Mouse (Mus musculus) layer of hippocampus, adult 2 months (tissue): Measurements from ENCODE around the gene Alyref. TPM values are rescaled to one million over a fixed set of nuclear protein-coding genes. Genes with fewer than 3 reads are reported as not detected.
"Not testable (repeated sequence)": the region's sequence is repeated elsewhere in the genome, so short reads cannot be mapped to it uniquely, and the experiment has no call there.

Experiments
- DNase-seq, 2 experiments: peaks; one replicate each; pipeline ENCODE4 v3.0.0; 2022; ENCODE audit warnings: low spot score in 2 of 2
- H3K27ac ChIP-seq: fragments of 200-600 bp; 2 replicates; pipeline ENCODE4 v1.8.1; 2022
- H3K4me3 ChIP-seq: fragments of 200-600 bp; 2 replicates; pipeline ENCODE4 v1.8.1; 2022; ENCODE audit warnings: mild to moderate bottlenecking
- CTCF ChIP-seq: fragments of 200-600 bp; conservative IDR thresholded peaks from 2 replicates; pipeline ENCODE4 v1.8.1; 2022; ENCODE audit warnings: antibody characterized with exemption, mild to moderate bottlenecking, moderate library complexity
- total RNA-seq, 2 experiments: library from RNA; stranded (reverse); gene quantifications; 2 replicates each; pipeline ENCODE4 v1.2.3; 2021

Gene Alyref
- total RNA-seq, 2 experiments from 2014 or later: 58.0 to 66.8 TPM

DNA sequence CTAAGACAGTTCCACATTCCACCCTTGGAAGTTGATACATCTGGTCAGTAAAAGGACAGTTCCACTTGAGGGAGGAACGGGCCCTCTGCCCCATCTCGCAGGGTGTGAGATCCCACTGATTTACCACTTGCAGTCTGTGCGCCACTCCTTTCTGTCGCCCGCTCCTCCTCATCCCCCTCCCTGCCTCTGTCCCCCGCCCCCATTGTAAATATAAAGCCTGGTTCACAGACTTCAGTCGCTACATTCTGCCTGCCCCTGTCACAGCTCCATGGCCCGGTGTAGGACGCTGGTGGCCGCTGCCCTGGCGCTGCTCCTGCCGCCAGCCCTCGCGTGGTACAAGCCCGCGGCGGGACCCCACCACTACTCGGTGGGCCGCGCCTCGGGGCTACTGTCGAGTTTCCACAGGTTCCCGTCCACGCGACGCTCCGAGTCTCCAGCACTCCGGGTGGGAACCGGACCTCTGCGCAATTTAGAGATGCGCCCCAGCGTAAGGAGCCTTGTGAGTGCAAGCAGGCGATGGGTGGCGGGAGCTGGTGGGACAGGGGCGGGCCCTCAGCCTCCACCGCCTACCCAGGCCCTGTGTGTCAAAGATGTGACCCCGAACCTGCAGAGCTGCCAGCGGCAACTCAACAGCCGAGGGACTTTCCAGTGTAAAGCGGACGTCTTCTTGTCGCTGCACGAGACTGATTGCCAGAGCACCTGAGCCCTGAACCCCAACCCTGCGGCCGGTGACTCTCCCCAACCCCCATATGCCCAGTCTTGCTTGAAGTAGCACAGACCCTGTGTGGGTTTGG is 10.3 kb upstream of the Alyref start, which contains the start of gene Npb:
Gene Npb (plus strand): TSS at position 237 of the 794 bp plus-strand sequence.
- no peak for TF ChIP-seq CTCF
- no peak within 1 kb of the TSS for H3K27ac ChIP-seq
- H3K4me3 ChIP-seq: no peak within 1 kb of the TSS; the same call in 1 of the 2 replicates
- DNase-seq: no peak

DNA sequence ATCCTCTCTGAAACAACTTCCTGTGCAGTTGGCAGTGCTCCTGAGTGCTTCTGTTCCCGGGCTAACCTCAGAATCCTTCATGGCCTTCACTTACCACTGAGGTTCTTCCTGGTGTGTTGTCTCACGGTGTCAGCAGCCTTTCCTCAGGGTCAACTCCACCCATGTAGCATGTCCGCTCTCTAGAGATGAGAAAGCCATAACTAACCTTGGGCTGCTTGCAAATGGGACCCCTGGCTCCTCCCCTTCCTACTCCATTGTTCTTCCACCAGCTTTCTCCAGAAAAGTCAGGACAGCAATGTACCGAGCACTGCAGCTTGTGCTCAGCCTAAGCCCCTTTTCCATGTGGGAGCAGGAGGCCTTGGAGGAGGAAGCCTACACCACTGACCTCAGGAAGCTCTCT is 8.6 kb upstream of the Alyref start:
- no peak for TF ChIP-seq CTCF
- DNase-seq: no peak
- H3K4me3 ChIP-seq: no peak overlapping the region
- H3K27ac ChIP-seq: no peak overlapping the region

- Histone ChIP-seq H3K4me3 (no peak overlapping the region), H3K27ac (peak overlapping the region; percentile 10; the same call in 1 of the 2 replicates)
- no peak for TF ChIP-seq CTCF
- no peak for DNase-seq
Observed at GRCm38 (mm10) chr11:120605667-120606066, 7.5 kb upstream of the Alyref start.

- Histone ChIP-seq H3K27ac (no peak overlapping the region), H3K4me3 (no peak overlapping the region)
- no peak for TF ChIP-seq CTCF
- no peak for DNase-seq
Observed at GRCm38 (mm10) chr11:120603545-120603944, 5.4 kb upstream of the Alyref start.

GRCm38 (mm10) chr11:120600716-120601115 is 2.6 kb upstream of the Alyref start:
- Histone ChIP-seq H3K4me3 (no peak overlapping the region), H3K27ac (no peak overlapping the region)
- no peak for DNase-seq
- TF ChIP-seq CTCF: no peak

GRCm38 (mm10) chr11:120598990-120599549 is 905 bp upstream of the Alyref start:
- TF ChIP-seq CTCF: no peak
- peak overlapping the region; percentile 88; the same call in 1 of the 2 replicates for H3K27ac ChIP-seq
- no peak for DNase-seq
- H3K4me3 ChIP-seq: peak overlapping the region; percentile 78

GRCm38 (mm10) chr11:120597240-120598235 is 627 bp downstream of the Alyref start:
- TF ChIP-seq CTCF: no peak
- Histone ChIP-seq H3K27ac (peak overlapping the region; percentile 88), H3K4me3 (peak overlapping the region; percentile 78)
- no peak for DNase-seq

- DNase-seq: no peak
- H3K27ac ChIP-seq: no peak overlapping the region
- no peak for TF ChIP-seq CTCF
- H3K4me3 ChIP-seq: no peak overlapping the region
Observed at GRCm38 (mm10) chr11:120588531-120588930, 9.6 kb downstream of the Alyref start.

DNA sequence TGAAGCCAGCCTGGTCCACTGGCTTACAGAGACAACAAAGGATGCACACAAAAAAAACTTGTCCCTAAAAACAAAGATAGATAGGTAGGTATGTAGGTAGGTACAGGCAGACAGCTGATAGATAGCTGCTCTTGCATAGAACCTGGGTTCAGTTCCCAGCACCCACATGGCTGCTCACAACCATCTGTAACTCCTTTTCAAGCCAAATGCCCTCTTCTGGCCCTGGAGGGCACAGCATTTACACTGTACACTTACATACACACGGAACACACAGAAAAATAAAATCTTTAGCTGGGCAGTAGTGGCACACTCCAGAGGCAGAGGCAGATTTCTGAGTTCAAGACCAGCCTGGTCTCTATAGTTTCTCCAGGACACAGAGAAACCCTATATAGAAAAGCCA is 14.2 kb downstream of the Alyref start:
- no peak overlapping the region for H3K4me3 ChIP-seq
- no peak for DNase-seq
- TF ChIP-seq CTCF: no peak
- no peak overlapping the region for H3K27ac ChIP-seq

DNA sequence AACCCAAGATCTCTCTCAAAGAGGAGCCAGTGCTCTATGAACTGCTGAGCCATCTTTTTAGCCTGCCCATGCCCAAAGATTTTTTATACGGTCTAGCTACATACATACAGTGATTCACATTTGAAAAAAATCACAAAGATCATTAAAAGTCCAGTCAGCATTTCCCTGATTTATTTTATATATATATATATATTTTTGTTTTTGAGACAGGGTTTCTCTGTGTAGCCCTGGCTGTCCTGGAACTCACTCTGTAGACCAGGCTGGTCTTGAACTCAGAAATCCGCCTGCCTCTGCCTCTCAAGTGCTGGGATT is 15.2 kb downstream of the Alyref start:
- H3K4me3 ChIP-seq, H3K27ac ChIP-seq, DNase-seq: not testable (repeated sequence)

DNA sequence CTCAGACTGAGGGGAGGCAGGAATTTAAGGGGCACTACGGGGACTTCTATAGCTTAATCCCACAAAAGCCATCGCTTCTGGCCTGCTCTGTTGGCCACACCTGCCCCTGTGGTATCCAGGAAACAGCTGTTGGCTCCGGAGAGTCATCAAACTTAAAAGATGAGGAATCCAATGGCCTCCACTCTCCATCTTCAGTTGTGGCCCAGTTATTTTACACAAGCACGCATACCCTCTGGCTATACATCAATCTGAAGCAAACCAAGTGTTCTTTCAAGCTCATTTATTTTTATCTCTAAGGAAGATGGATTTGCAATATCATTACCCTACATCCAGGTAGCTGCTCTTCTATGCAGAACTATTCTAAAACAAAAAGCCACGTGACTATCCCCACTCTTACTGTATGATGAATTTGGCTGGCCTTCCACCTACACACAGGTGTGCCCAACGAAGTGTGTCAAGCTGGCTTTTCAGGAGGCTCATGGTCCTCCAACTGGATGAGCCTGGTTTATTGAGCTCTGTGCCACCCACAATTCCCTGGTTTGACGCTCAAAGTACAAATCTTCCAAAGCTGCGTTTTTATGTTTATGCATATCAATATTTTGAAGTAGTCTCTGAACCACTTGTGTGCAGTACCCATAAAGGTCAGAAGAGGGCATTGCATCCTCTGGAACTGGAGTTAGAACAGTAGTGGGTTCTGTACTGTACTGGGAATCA is 15.7 kb downstream of the Alyref start:
- TF ChIP-seq CTCF: peak; percentile 76
- DNase-seq: no peak

GRCm38 (mm10) chr11:120581490-120582267 is 16.5 kb downstream of the Alyref start, which contains the start of gene Arhgdia:
Gene Arhgdia, minus strand, starts transcription at chr11:120581624.
- peak; percentile 87 to 91 for DNase-seq
- peak; percentile 78 for TF ChIP-seq CTCF
- Histone ChIP-seq H3K27ac (peak within 1 kb of the TSS; percentile 97), H3K4me3 (peak within 1 kb of the TSS; percentile 76)

More for the DNA sequence above, 15.7 kb downstream of the Alyref start:
- Histone ChIP-seq H3K4me3 (peak overlapping the region; percentile 76), H3K27ac (peak overlapping the region; percentile 97)
